Mouse (Mus musculus): ENCODE results near the gene Dtnb. TPM values are rescaled to one million over a fixed set of nuclear protein-coding genes. Genes with fewer than 3 reads are reported as not detected.

The Dtnb gene
- polyA plus RNA-seq, 1 experiment from 2014 or later = 41.6 TPM

DNA sequence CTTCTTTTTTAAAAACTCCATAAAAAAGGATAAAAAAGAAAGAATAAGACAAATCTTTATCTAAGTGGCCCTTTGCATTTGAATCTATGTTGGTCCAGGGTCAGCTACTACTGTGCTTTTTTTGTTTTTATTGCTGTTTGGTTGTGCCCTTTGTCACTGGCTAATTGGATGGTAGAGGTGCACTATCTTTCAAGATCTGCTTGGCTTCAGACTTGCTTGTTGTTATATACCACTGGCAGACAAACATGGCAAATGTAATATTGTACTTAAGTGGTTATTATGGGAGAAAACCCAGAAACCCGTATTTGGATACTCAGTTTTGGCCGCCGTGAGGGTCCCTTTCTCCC is 46.8 kb downstream of the Dtnb start:
- Histone ChIP-seq H3K9ac (no peak overlapping the region), H3K27ac (no peak overlapping the region), H3K9me3 (no peaks in the 10 kb centered on the region), H3K4me1 (no peaks in the 10 kb centered on the region), H3K4me2 (no peak overlapping the region), H3K36me3 (replicated peaks) (no peaks in the 10 kb centered on the region), H3K4me3 (replicated peaks) (no peak overlapping the region), H3K27me3 (no peaks in the 10 kb centered on the region)
- 94% methylated on average over 3 of the region's 3 CpGs for WGBS
- no peak for ATAC-seq (ENCODE audit: low FRiP score)

DNA sequence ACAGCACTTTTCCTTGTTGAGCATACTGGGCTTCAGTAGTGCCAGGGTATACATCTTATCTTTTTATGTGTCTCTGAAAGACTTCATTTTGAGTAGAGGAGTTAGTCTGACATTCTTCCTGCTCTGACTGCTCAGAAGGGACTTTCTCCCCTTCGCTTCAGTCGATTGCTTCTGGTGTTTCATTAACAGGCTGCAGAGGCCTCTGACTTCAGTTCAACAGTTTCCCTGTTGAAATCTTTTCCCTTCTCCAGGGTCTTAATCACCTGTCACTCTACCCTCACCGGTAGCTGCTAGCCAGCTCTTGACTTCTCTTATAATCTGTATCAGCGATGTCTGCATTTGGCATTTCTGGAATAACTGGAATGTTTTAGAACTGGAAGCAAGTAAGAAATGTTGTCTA is 54.7 kb downstream of the Dtnb start:
- H3K4me2 ChIP-seq = no peak overlapping the region
- no peaks in the 10 kb centered on the region for H3K9me3 ChIP-seq
- H3K36me3 ChIP-seq (replicated peaks) = no peaks in the 10 kb centered on the region
- H3K4me3 ChIP-seq (replicated peaks) = no peak overlapping the region
- H3K4me1 ChIP-seq = no peaks in the 10 kb centered on the region
- 85% methylated on average over 4 of the region's 4 CpGs for WGBS
- no peak for ATAC-seq (ENCODE audit: low FRiP score)
- no peak overlapping the region for H3K27ac ChIP-seq
- no peak overlapping the region for H3K9ac ChIP-seq
- H3K27me3 ChIP-seq = no peaks in the 10 kb centered on the region

DNA sequence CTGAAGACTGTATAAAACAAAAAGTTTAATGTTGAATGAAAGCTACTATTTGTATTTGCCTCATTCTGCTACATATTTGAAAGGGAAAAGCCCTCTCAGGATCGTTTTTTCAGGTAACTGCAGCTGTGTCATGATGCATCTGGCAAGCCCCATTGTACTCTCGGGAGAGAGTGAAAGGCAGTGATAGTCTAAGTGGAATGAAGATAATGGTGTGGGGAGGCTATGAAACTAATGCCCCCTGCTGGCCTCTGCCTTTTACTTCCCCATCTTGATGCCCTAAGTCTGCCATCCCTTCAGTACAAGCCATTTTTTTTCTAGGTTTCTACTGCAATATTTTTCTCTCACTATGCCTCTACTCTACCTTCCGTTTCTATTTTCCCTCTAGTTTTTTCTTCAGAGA is 69.8 kb downstream of the Dtnb start:
- no peak overlapping the region for H3K27ac ChIP-seq
- no peak overlapping the region for H3K9ac ChIP-seq
- WGBS = 52% methylated on average over 3 of the region's 3 CpGs
- ATAC-seq (ENCODE audit: low FRiP score) = no peak
- H3K4me1 ChIP-seq = no peaks in the 10 kb centered on the region
- H3K27me3 ChIP-seq = no peaks in the 10 kb centered on the region
- no peak overlapping the region for H3K4me3 ChIP-seq (replicated peaks)
- H3K36me3 ChIP-seq (replicated peaks) = no peaks in the 10 kb centered on the region
- no peak overlapping the region for H3K4me2 ChIP-seq
- no peaks in the 10 kb centered on the region for H3K9me3 ChIP-seq

DNA sequence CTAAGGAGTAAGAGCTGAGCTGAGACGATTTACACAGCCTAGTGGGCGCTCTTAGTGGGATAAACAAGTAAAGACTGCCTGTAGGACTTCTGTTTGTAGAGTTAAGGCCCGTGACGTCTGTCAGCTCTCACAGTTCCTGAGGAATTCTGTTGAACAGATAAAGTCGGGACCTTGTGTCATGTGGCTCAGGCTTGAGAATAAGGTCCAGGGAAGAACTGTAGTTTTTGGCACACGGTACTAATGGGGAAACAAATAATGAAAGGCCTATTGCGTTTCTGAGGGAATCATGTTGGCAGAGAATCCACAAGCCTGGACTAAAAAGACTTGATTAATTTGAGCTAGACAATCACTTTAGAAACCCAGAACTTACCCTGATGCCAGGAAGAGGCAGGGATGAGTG is 84.6 kb downstream of the Dtnb start:
- Histone ChIP-seq H3K9me3 (no peaks in the 10 kb centered on the region), H3K4me3 (replicated peaks) (no peak overlapping the region), H3K9ac (no peak overlapping the region), H3K27me3 (no peaks in the 10 kb centered on the region), H3K4me1 (no peaks in the 10 kb centered on the region), H3K4me2 (no peak overlapping the region), H3K36me3 (replicated peaks) (0 out of 2 replicates have a peak, but pooled peaks cover 3% of the 10 kb centered on the region), H3K27ac (no peak overlapping the region)
- 83% methylated on average over 7 of the region's 7 CpGs for WGBS
- no peak for ATAC-seq (ENCODE audit: low FRiP score)

DNA sequence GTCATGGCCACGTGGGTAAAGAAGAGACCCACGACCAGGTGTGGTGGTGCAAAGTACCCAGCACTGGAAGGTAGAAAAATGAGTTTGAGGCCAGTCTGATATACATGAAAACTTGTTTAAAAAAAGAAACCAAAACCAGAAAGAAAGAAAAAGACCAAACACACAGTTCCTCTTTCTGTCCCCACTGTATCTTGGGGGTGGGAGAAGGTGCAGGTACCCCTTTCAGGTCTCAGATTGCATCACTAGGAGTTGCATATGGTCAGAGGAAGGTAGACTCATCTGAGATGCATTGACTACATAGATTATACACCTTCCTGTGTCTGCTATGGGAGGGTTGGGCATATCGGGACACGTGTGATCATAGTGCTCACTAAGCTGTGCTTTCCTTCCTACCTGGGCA is 85.1 kb downstream of the Dtnb start:
- H3K4me2 ChIP-seq = no peak overlapping the region
- H3K9me3 ChIP-seq = no peaks in the 10 kb centered on the region
- no peak overlapping the region for H3K9ac ChIP-seq
- H3K36me3 ChIP-seq (replicated peaks) = 0 out of 2 replicates have a peak, but pooled peaks cover 3% of the 10 kb centered on the region
- no peaks in the 10 kb centered on the region for H3K27me3 ChIP-seq
- no peak for ATAC-seq (ENCODE audit: low FRiP score)
- H3K4me3 ChIP-seq (replicated peaks) = no peak overlapping the region
- WGBS = 96% methylated on average over 4 of the region's 4 CpGs
- H3K4me1 ChIP-seq = no peaks in the 10 kb centered on the region
- no peak overlapping the region for H3K27ac ChIP-seq

DNA sequence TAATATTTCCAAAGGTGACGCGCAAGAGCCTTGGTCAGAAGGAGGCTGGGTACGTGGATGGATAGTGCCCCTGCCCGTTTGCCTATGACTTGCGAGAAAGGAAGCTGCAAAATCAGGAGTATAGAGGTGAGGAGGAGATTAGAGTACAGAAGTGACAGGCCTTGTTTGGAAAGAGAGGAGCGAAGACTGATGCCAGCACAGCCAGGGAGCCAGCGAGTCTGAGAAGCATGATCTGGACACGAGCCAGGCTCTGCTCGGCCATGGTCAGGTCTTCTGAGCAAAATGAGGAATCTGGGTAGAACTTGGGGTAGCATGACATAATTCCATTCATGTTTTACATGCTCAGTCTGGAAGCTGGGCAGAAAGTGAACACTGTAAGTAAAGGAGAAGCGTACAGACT is 85.6 kb downstream of the Dtnb start:
- Histone ChIP-seq H3K27ac (no peak overlapping the region), H3K27me3 (no peaks in the 10 kb centered on the region), H3K36me3 (replicated peaks) (0 out of 2 replicates have a peak, but pooled peaks cover 3% of the 10 kb centered on the region), H3K4me1 (peaks cover 3% of the 10 kb centered on the region), H3K4me3 (replicated peaks) (no peak overlapping the region), H3K4me2 (no peak overlapping the region), H3K9me3 (no peaks in the 10 kb centered on the region), H3K9ac (no peak overlapping the region)
- ATAC-seq (ENCODE audit: low FRiP score) = no peak
- WGBS = 93% methylated on average over 10 of the region's 10 CpGs

DNA sequence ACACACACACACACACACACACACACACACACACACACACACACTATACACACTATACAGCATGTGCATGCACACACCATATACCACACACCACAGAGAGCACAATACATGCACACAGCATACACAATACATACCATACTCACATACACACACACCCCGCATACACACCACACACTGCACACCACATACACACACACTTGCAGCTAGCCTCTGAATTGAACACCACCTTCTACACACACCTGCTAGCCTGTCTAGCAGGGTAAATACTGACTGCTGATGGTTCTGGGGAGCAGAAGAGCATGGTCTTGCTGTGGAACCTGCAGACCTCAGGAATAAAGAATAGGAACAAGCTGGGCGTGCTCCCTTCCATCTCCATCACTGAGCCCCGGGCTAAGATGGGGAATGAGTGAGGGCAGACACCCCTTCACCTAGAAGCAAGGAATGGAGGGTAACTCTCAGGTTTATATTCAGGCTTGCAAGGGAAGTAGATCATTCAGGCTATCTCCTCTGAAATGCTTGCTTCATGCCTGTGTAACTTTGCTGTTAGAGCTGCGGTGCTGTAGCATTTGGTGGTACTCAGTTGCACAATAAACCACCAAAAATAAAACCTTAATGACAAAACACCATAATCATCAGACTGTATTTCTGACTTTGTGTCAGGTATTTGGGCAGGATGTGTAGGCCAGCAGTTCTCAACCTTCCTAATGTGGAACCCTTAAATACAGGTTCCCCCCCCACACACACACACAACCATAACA is 87.6 kb downstream of the Dtnb start:
- H3K27ac ChIP-seq = no peak overlapping the region
- peaks cover 4% of the 10 kb centered on the region for H3K4me1 ChIP-seq
- no peak for ATAC-seq (ENCODE audit: low FRiP score)
- no peaks in the 10 kb centered on the region for H3K27me3 ChIP-seq
- H3K36me3 ChIP-seq (replicated peaks) = 0 out of 2 replicates have a peak, but pooled peaks cover 3% of the 10 kb centered on the region
- H3K4me3 ChIP-seq (replicated peaks) = no peak overlapping the region
- 91% methylated on average over 4 of the region's 4 CpGs for WGBS
- no peaks in the 10 kb centered on the region for H3K9me3 ChIP-seq
- no peak overlapping the region for H3K9ac ChIP-seq
- H3K4me2 ChIP-seq = no peak overlapping the region

DNA sequence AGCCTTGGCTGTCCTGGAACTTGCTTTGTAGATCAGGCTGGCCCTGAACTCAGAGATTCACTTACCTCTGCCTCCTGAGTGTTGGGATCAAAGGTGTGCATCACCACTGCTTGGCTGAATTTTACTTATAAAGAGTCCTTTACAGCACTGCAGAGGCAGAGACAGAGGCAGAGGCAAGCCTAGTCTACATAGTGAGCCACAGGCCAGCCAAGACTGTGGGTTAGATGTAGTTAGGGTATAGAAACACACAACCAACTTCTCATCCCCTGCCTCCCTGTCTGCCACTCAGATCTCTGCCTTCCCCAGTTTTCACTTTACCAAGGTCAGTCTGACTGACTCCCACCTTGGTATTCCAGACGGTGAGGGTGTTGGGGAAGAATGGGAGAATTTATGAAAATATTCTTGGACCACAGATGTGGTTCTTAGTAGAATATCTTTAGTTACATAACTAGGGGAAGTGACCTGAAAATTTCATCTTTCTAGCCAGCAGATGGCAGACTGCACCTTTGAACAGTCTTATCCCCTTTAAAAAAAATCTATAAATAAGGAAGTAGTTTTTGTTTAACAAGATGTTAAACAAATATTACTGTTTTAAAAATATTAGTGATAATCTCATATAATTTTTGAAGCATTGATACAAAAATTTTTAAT is 88.9 kb downstream of the Dtnb start:
- peaks cover 4% of the 10 kb centered on the region for H3K4me1 ChIP-seq
- H3K4me2 ChIP-seq = no peak overlapping the region
- no peak overlapping the region for H3K4me3 ChIP-seq (replicated peaks)
- H3K36me3 ChIP-seq (replicated peaks) = no peaks in the 10 kb centered on the region
- WGBS = 72% methylated on average over 1 of the region's 1 CpGs
- H3K9me3 ChIP-seq = no peaks in the 10 kb centered on the region
- H3K9ac ChIP-seq = no peak overlapping the region
- H3K27ac ChIP-seq = no peak overlapping the region
- H3K27me3 ChIP-seq = no peaks in the 10 kb centered on the region
- no peak for ATAC-seq (ENCODE audit: low FRiP score)

DNA sequence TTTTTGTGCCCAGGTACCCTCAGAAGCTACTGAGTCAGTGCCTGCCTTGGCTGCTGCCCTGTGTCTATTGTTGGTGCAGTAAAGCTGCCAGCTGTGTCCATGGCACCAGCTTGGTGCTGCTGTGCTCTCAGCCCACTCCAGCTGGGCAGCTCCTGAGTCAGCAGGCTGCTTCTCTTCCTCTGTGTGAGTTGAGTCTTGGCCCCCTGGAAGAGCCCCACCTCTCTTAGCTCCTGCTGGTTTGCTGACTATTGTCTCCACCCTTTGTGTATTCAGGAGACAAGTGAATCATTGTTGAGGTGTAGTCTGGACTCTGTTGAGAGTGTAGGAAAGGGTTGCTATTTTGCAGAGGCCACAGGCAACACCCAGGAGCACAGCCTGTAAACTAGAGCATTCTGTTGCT is 90.5 kb downstream of the Dtnb start:
- Histone ChIP-seq H3K4me3 (replicated peaks) (no peak overlapping the region), H3K27me3 (no peaks in the 10 kb centered on the region), H3K4me2 (no peak overlapping the region), H3K27ac (no peak overlapping the region), H3K36me3 (replicated peaks) (no peaks in the 10 kb centered on the region), H3K9me3 (no peaks in the 10 kb centered on the region), H3K9ac (no peak overlapping the region), H3K4me1 (peaks cover 4% of the 10 kb centered on the region)
- no peak for ATAC-seq (ENCODE audit: low FRiP score)

DNA sequence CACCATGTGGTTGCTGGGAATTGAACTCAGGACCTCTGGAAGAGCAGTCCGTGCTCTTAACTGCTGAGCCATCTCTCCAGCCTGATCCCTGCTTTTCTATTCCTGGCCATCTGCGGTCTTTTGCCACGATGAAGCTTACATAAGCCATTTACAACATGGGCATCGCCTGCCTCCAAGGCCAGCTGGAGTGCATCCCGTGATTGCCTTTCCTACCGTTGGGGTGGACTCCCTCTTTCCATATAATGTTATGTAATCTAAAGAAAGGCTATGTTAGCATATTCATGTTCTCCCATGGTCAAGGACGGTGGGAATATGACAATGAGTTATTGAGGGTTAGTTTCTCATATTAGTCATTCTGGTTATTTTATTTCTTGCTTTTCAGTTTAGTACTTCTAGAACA is 91.2 kb downstream of the Dtnb start:
- Histone ChIP-seq H3K27ac (no peak overlapping the region), H3K4me3 (replicated peaks) (no peak overlapping the region), H3K27me3 (no peaks in the 10 kb centered on the region), H3K9ac (no peak overlapping the region), H3K36me3 (replicated peaks) (no peaks in the 10 kb centered on the region), H3K4me1 (peaks cover 4% of the 10 kb centered on the region), H3K4me2 (no peak overlapping the region), H3K9me3 (no peaks in the 10 kb centered on the region)
- no peak for ATAC-seq (ENCODE audit: low FRiP score)
- 92% methylated on average over 7 of the region's 7 CpGs for WGBS

DNA sequence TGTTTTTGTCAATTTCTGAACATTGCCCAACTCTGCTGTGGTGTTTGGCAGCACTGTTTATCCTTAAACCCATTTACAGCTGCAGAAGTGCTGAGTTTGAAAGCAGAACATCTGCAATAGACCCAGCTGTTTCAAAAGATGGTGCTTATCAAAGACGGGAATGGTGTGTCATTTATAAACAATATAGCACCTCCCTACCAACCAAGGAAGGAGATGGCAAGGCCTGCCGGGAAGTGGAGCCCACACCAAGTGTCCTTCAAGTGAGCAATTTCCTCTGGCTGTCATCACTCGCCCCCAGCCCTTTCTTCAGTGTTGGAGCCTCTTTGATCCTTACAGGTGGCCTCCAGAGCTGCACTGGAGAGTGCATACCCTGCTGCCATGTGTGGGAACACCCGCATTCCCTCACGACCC is 97.8 kb downstream of the Dtnb start:
- ATAC-seq (ENCODE audit: low FRiP score) = no peak
- Histone ChIP-seq H3K27me3 (no peaks in the 10 kb centered on the region), H3K36me3 (replicated peaks) (no peaks in the 10 kb centered on the region), H3K9me3 (0 out of 2 replicates have a peak, but pooled peaks cover 4% of the 10 kb centered on the region), H3K4me3 (replicated peaks) (no peak overlapping the region), H3K4me2 (no peak overlapping the region), H3K4me1 (peaks cover 10% of the 10 kb centered on the region; the same call in 1 of the 2 replicates), H3K27ac (no peak overlapping the region), H3K9ac (no peak overlapping the region)
- 50% methylated on average over 5 of the region's 5 CpGs for WGBS

DNA sequence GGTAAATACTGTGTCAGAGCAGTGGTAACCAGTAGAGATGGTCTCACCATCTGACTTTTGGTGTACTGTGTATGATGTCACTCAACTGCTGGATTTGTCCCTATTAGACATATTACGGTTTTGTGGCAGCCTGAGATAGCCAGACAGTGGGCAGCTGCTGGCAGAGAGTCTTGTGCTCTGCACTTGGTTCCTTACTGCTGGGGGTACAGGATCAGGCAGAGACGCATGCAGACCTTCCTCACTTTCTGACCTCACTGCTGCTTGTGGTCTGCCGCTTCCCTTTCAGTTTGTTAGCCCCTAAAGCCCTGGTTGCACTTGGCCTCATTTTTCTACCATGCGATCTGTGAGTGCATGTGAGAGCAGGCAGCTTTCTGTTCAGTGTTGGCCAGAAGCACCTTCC is 98.9 kb downstream of the Dtnb start:
- Histone ChIP-seq H3K36me3 (replicated peaks) (no peaks in the 10 kb centered on the region), H3K4me1 (peaks cover 10% of the 10 kb centered on the region; the same call in 1 of the 2 replicates), H3K4me2 (no peak overlapping the region), H3K27me3 (no peaks in the 10 kb centered on the region), H3K9me3 (0 out of 2 replicates have a peak, but pooled peaks cover 4% of the 10 kb centered on the region), H3K4me3 (replicated peaks) (no peak overlapping the region), H3K27ac (no peak overlapping the region), H3K9ac (no peak overlapping the region)
- ATAC-seq (ENCODE audit: low FRiP score) = no peak
- WGBS = 87% methylated on average over 4 of the region's 4 CpGs

DNA sequence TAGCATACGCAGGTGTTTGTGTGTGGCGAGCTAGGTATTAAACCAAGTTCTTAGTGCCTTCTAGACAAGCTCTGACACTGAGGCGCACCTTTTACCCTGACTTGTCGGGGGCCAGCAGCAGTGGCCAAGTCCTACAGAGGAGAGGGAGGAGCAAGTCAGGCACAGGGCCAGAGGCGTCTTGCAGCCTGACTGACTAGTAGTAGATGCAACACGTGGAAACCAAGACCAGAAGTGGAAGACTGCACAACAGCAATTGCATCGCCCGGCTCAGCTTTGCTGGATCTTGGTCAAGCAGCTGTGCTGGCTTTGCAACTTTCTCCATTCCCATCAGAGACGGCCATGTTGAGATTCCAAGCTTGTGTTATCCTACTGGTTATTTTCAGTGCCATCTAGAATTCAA is 100.6 kb downstream of the Dtnb start:
- no peak overlapping the region for H3K4me2 ChIP-seq

More for the DNA sequence above, 100.6 kb downstream of the Dtnb start:
- Histone ChIP-seq H3K9me3 (0 out of 2 replicates have a peak, but pooled peaks cover 4% of the 10 kb centered on the region), H3K36me3 (replicated peaks) (no peaks in the 10 kb centered on the region), H3K4me1 (peaks cover 10% of the 10 kb centered on the region; the same call in 1 of the 2 replicates), H3K9ac (no peak overlapping the region), H3K27ac (no peak overlapping the region), H3K27me3 (no peaks in the 10 kb centered on the region), H3K4me3 (replicated peaks) (no peak overlapping the region)
- ATAC-seq (ENCODE audit: low FRiP score) = no peak
- WGBS = 90% methylated on average over 9 of the region's 9 CpGs

All from forebrain, embryonic 12.5 days (tissue).